Mouse (Mus musculus): ENCODE results near the gene Hpcal4. TPM values are rescaled to one million over a fixed set of nuclear protein-coding genes. Genes with fewer than 3 reads are reported as not detected.

The Hpcal4 gene
- polyA plus RNA-seq, 1 experiment from 2014 or later, result 4.5 TPM

GRCm38 (mm10) chr4:123233492-123234084 is 50.6 kb downstream of the Hpcal4 start, which contains the start of gene Heyl:
Gene Heyl (plus strand): TSS chr4:123233556.
- peaks cover 27% of the 10 kb centered on the region for H3K4me1 ChIP-seq (replicated peaks)
- peak; percentile 85 for ATAC-seq
- peaks cover 7% of the 10 kb centered on the region; the same call in 1 of the 2 replicates for H3K27me3 ChIP-seq (replicated peaks)
- H3K9ac ChIP-seq, result peak within 1 kb of the TSS; percentile 46
- H3K27ac ChIP-seq, result peak within 1 kb of the TSS; percentile 29; the same call in 1 of the 2 replicates
- peak within 1 kb of the TSS; percentile 95 for H3K4me2 ChIP-seq (replicated peaks)
- H3K4me3 ChIP-seq (replicated peaks), result peak within 1 kb of the TSS; percentile 47
- no peaks in the 10 kb centered on the region for H3K36me3 ChIP-seq
- WGBS, result 2% methylated on average over 50 of the region's 52 CpGs
- no peaks in the 10 kb centered on the region for H3K9me3 ChIP-seq

DNA sequence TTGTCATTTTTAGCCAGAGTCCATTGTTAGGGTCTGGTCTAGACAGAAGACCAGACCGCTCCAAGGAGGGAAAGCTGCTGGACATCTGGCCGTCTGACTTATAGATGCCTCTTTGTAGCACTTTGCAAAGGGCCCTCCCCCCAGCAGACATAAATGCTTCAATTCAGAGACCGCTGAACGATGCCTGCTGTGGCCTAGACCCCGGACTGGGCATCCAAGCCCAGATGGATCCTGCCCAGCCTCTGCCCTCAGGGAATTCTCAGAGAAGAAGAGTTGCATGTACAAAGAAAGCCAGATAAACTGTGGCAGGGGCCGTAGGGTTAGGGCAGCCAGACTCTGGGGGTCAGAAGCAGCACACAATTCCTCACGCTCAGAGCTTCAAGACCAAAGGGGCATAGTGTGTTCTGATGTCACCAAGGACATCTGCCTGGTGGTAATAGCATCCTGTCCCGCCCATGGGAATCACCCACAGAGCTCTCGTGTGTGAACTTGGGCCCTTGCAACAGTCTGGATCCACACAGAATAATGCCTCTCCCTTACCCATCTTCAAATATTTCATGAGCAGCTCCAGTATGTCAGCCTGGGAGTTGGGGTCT is 52.9 kb downstream of the Hpcal4 start:
- ATAC-seq, result no peak
- 63% methylated on average over 9 of the region's 9 CpGs for WGBS
- no peaks in the 10 kb centered on the region for H3K36me3 ChIP-seq
- H3K4me3 ChIP-seq (replicated peaks), result no peak overlapping the region
- peak overlapping the region; percentile 7; the same call in 1 of the 2 replicates for H3K4me2 ChIP-seq (replicated peaks)
- H3K9ac ChIP-seq, result no peak overlapping the region
- H3K9me3 ChIP-seq, result no peaks in the 10 kb centered on the region
- H3K27me3 ChIP-seq (replicated peaks), result peaks cover 13% of the 10 kb centered on the region
- H3K4me1 ChIP-seq (replicated peaks), result peaks cover 31% of the 10 kb centered on the region
- H3K27ac ChIP-seq, result no peak overlapping the region

DNA sequence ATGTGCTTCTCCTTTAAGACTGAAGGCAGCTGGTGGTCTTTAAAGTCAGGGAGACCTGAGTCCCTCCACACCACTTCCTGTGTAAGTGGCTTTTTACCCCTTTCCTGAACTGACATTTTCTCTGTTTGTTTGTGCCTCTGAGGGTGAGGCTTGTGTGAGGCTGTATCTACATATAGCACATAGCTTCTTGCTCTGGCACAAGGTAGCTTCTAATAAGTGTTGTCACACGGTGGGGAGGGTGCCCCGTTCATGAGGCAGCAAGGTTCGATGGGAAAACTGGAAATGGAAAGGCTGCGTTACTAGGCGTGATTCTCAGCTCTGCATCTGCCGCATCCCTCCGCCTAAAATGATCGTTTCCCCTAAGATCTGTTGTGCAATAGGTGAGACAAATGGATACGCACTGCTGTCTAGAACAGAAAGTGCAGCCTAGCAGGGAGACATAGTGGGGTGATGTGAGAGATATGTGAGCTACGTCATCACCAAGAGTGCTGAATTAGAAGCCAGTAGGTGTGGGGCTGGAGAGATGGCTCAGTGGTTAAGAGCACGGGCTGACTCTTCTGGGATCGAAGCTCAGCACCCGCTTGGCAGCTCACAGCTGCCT is 53.5 kb downstream of the Hpcal4 start:
- Histone ChIP-seq H3K4me1 (replicated peaks) (peaks cover 31% of the 10 kb centered on the region), H3K36me3 (no peaks in the 10 kb centered on the region), H3K27me3 (replicated peaks) (peaks cover 13% of the 10 kb centered on the region), H3K27ac (no peak overlapping the region), H3K9me3 (no peaks in the 10 kb centered on the region), H3K4me3 (replicated peaks) (no peak overlapping the region), H3K4me2 (replicated peaks) (peak overlapping the region; percentile 7; the same call in 1 of the 2 replicates), H3K9ac (no peak overlapping the region)
- WGBS, result 76% methylated on average over 13 of the region's 13 CpGs
- no peak for ATAC-seq

- no peak for ATAC-seq
- H3K36me3 ChIP-seq, result no peaks in the 10 kb centered on the region
- H3K4me2 ChIP-seq (replicated peaks), result 0 out of 2 replicates have a peak overlapping the region, but pooled peaks have one; percentile 9
- 62% methylated on average over 6 of the region's 6 CpGs for WGBS
- peaks cover 13% of the 10 kb centered on the region for H3K27me3 ChIP-seq (replicated peaks)
- no peak overlapping the region for H3K4me3 ChIP-seq (replicated peaks)
- H3K9me3 ChIP-seq, result no peaks in the 10 kb centered on the region
- H3K27ac ChIP-seq, result peak overlapping the region; percentile 38; the same call in 1 of the 2 replicates
- H3K4me1 ChIP-seq (replicated peaks), result peaks cover 31% of the 10 kb centered on the region
- H3K9ac ChIP-seq, result no peak overlapping the region
Measured at GRCm38 (mm10) chr4:123237386-123238266, 54.6 kb downstream of the Hpcal4 start.

- Histone ChIP-seq H3K9ac (peak overlapping the region; percentile 33), H3K4me1 (replicated peaks) (peaks cover 20% of the 10 kb centered on the region), H3K36me3 (no peaks in the 10 kb centered on the region), H3K27ac (peak overlapping the region; percentile 77), H3K27me3 (replicated peaks) (peaks cover 6% of the 10 kb centered on the region), H3K4me3 (replicated peaks) (peak overlapping the region; percentile 32), H3K4me2 (replicated peaks) (peak overlapping the region; percentile 76), H3K9me3 (no peaks in the 10 kb centered on the region)
- peak; percentile 80 for ATAC-seq
- WGBS, result 6% methylated on average over 53 of the region's 58 CpGs
Measured at GRCm38 (mm10) chr4:123239361-123240203, 56.6 kb downstream of the Hpcal4 start.

Other genes starting within 250 kb of the Hpcal4 start
- gene Mfsd2a, start 222.0 kb upstream of the Hpcal4 start, polyA plus RNA-seq (2015; fragmentation: Nextera tagmentation; extraction: Ambion mirVana), result 2.1 and 2.3 TPM in 2 replicates
- gene Mycl, start 187.6 kb upstream of the Hpcal4 start, polyA plus RNA-seq (2015; fragmentation: Nextera tagmentation; extraction: Ambion mirVana), result 8.4 and 9.2 TPM in 2 replicates
- 15.6 and 16.7 TPM in 2 replicates for gene Trit1, start 166.6 kb upstream of the Hpcal4 start, polyA plus RNA-seq (2015; fragmentation: Nextera tagmentation; extraction: Ambion mirVana)
- gene Bmp8b, start 78.1 kb upstream of the Hpcal4 start, polyA plus RNA-seq (2015; fragmentation: Nextera tagmentation; extraction: Ambion mirVana), result 0.27 and 0.44 TPM in 2 replicates
- gene Oxct2b, start 67.0 kb upstream of the Hpcal4 start, polyA plus RNA-seq (2015; fragmentation: Nextera tagmentation; extraction: Ambion mirVana), result 0.11 TPM in 1 of 2 replicates, not detected in the other
- 86.6 and 93.3 TPM in 2 replicates for gene Ppie, start 43.3 kb upstream of the Hpcal4 start, polyA plus RNA-seq (2015; fragmentation: Nextera tagmentation; extraction: Ambion mirVana)
- not detected in 2 replicates for gene Nt5c1a, start 18.3 kb downstream of the Hpcal4 start, polyA plus RNA-seq (2015; fragmentation: Nextera tagmentation; extraction: Ambion mirVana)
- gene Heyl, start 50.3 kb downstream of the Hpcal4 start, polyA plus RNA-seq (2015; fragmentation: Nextera tagmentation; extraction: Ambion mirVana), result 13.7 and 13.9 TPM in 2 replicates
- 40.7 and 48.7 TPM in 2 replicates for gene Pabpc4, start 79.1 kb downstream of the Hpcal4 start, polyA plus RNA-seq (2015; fragmentation: Nextera tagmentation; extraction: Ambion mirVana)
- gene Oxct2a, start 140.4 kb downstream of the Hpcal4 start, polyA plus RNA-seq (2015; fragmentation: Nextera tagmentation; extraction: Ambion mirVana), result not detected in 2 replicates
- 0.53 and 0.81 TPM in 2 replicates for gene Bmp8a, start 160.0 kb downstream of the Hpcal4 start, polyA plus RNA-seq (2015; fragmentation: Nextera tagmentation; extraction: Ambion mirVana)

Measured in intestine, embryonic 15.5 days (tissue).